Mouse (Mus musculus) fat pad, adult 2 months (tissue): ENCODE measurements around the gene Spp1.

ENCODE experiments used
- DNase-seq: peaks from one replicate; pipeline ENCODE4 v3.0.0-alpha.2; 2011; ENCODE audit warnings: low read depth, low spot score; ENCODE audit errors: extremely low read depth

Spp1 gene

DNA sequence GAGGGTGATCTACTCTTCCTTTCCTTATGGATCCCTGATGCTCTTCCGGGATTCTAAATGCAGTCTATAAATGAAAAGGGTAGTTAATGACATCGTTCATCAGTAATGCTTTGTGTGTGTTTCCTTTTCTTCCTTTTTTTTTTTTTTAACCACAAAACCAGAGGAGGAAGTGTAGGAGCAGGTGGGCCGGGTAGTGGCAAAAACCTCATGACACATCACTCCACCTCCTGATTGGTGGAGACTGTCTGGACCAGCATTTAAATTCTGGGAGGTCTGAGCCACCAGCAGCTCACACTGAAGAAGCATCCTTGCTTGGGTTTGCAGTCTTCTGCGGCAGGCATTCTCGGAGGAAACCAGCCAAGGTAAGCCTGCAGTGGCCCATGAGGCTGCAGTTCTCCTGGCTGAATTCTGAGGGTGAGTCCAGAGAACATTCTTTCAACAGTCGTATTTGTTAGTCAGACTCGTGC lies at the start of gene Spp1:
TSS of gene Spp1 (plus strand) at position 284 of the 467 bp plus-strand sequence.
- no peak for DNase-seq

DNA sequence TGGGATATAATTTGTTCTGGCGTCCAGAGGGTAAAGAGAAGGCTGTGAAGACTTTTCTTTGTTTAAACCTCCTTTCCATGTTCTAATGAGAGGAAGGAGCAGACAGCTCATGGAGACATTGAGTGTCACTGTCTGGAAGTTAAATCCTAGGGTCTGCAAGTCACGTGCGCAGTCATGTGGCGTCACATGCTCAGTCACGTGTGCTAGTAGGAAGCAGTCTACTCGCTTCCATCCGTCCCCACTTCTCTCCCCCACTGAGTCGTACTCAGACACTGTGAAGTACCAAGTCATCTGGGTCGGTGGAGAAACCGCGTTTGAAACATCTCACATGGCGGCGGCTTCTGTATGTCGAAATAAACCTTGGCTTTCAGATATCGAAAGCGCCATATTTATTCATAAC lies 49.4 kb upstream of the Spp1 start:
- DNase-seq = no peak

DNA sequence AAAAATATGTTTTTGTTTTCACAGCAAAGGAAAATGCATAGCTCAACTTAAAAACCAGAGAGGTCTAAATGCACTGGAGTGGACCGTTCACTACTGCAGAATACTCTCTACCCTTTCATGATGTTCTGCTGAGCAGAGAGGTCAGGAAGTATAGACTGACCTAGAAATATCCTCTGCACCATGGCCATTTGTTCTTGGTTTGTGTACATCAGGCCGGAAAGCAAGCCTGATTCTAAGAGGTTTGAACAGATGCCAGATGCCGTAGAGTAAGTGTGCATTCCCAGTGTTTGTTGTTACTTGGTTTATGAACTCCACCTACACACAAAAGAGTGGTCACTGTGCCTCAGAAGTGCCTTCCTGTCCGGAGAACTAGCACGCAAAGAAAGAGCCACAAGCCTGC lies 48.0 kb upstream of the Spp1 start:
- DNase-seq = no peak

DNA sequence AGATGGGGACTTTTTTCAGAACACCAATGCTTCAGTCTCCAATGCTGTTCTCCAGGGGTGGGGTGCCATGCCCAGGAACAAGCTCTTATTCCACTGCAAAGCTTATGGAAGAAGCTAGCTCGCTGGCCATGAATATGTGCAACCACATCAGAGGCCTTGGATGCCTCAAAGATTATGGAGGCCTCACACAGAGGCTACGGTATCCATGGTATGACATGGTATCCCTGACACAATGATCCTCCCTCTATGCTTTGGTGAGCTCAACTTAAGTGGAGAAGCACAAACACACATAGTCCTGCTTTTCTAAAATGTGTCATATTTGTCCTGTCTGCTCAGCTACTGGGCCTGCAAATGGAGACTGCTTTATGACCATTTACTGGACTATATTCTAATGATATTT lies 44.0 kb upstream of the Spp1 start:
- no peak for DNase-seq

DNA sequence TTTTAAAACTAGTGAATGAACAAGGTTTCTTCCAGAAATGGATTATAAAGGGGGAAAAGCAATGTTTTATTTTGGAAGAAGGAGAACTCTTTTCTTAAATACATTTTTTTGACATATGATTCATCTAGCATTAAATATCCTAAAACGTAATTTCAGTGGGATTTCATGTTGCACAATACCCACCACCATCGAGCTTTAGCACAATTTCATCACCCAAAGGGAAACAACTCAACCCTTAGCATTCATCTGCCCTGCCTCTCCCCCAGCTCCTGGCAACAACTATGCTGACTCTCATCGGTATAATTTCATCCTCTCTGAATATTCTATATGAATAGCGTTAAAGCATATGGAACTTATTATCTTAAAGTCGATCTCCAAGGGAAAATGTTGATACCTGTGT lies 42.1 kb upstream of the Spp1 start:
- no peak for DNase-seq

DNA sequence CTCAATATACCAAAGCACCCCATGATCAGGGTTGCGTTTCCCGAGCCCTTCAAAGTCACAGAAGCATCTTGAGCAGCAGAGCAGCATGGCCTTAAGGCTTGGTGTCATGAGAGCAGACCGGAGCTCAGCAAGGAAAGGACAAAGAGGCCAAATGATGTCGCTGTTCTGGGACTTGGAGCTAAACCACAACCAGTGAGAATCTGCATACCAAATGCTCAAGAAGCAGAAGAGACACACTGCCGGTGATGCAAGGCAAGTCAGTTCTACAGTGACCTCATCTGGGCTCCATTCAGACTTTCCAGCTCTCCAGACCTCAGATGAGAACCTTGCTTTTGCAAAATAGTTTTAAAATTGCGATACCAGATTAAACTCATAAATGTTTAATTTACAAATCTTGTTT lies 38.6 kb upstream of the Spp1 start:
- no peak for DNase-seq

DNA sequence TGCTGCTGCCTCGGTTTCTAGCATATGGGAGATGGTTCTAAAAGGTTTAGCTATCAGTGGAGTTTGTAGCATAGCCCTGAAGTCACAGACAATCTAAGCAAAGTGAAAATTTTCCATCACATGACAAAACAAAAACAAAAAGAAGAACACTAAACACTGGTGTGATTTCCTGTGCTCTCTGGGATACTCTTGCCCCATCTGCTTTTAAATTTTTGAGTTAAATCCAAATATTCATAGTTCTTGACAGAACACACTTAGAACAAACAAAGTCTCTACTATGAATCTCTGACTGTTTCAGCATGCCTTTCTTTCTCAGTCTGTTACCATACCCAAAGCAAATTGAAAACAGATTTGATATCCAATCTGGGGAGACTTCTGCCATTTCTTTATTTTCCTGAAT lies 36.9 kb upstream of the Spp1 start:
- DNase-seq = no peak

DNA sequence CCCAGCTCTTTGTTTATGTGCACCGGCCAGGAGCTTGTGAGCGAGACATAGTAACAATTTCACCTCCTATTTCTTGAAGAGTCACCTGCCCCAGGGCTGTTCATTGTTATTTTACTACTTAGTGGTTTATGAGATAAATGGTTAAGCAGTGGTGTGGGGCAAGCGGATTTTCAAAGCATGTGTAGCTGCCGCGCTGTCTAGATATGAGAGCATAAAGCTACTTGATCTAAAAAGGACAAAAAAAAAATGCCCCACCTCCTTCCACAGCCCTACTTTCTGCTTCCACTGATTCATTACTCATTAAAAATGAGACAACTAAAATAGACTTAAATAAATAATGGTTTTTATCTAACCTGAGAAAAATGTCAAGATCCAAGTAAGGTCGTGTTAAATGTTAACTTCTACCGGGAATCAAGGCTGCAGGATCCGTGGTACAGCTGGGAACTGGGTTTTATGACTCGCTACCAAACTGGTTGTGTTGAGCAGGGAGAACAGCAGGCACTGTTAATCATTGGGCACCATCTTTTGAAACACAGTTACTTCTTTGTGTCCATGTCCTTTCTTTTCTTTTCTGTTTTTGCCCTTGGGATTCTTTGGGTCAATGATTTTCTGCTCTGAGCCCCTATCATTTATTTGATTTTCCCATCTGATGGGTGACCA lies 35.5 kb upstream of the Spp1 start:
- no peak for DNase-seq

DNA sequence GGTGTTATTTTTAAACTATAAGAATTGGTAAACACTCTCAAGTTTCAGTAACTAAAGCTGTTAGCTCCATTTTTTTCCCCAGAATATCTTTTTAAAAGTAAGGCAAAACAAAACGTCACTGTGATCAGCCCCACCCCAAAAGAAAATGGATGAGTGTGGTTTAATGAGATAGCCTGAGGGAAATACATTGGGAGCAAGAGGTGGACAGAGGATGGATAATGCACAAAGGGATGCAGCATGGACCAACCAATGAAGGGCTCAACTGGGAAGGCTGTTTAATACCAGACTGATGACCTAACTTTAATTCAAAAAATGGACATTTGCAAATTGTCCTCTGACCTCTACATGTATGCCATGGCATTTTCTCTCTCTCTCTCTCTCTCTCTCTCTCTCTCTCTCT lies 34.9 kb upstream of the Spp1 start:
- no peak for DNase-seq

DNA sequence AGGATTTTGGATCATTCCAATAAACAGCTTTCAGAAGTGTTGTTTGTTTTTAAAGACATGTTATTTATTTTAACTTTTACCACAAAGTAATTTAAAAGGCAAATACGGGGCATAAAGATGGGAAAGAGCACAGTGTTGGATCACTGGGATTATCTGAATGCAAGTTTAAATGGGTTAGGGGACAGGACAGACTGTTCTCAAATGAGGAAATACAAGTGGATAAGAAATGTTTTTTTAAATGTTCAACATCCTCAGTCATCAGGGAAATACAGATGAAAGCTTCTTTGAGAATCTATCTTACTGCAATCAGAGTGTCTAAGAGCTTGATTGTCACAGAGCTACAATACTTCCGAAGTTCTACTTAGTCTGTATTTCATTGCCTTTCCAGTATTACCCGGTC lies 32.3 kb upstream of the Spp1 start:
- no peak for DNase-seq

DNA sequence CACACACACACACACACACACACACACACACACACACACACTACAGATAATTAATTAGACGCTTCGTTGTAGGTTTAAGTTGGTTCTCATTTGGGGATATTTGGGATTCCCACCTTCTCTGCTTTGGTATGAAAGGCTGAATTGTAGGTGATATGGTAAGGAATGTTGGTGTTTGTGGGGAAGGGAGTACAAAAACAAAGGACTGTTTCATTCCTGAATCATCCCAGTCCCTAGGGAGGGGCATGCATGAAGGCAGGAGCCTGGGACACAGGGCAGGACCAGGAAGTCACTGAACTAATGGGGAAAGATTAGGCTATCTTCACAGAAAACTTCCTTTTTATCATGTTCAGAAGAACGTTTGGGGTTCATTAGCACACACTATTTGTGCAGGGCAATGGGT lies 31.6 kb upstream of the Spp1 start:
- DNase-seq = no peak

DNA sequence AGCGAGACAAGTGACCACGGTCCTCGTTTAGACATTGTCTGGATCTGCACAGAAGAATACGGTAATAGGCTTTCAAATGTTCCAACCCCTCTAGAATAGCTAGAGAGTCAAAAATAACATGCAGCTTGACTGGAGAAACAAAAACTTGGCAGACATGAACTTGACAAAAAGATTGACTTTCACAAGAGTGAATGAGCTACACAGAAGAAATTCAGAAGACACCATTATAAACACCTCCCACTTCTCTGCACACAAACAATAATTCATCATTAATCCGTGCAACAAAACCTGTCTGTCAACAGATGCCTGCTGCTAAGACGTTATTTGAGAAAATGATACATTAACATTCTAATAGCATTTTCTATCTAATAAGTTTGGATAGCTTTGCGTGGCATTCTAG lies 30.4 kb upstream of the Spp1 start:
- no peak for DNase-seq

DNA sequence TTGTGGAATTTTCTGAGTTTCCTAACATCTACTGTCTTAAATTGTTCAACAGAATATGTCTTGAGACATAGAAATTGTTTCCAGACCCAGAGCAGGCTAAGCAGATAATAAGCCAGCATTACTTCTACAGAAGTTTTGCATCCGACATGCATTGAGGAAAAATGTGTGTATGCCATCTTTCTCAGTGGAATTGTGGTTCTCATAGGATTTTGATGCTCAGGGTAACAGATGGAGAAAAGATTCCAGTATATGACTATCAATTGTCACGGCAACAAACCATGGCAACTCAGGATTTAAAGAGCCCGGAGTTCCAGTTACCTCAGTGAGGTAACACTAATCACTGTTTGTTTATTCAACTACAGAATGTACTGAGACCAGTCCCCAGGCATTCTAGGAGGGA lies 29.9 kb upstream of the Spp1 start:
- no peak for DNase-seq

DNA sequence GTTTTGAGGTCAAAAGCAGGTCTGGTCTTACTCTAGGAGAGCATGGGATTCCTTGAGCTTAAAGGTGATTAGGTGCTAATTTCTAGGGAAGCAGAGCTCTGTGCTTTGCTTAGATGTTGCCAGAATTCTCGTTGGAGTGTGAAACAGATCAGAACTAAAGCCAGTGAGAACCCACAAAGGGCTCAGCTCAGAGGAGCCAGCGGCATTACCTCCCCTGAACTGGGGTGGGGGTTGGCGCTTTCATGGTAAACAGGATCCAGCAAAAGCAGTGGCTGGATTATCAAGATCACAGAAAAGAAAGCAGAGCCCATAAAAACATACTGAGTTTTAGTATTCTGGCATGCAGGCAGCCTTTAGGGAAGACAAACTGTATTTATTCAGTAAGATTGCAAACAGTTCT lies 28.2 kb upstream of the Spp1 start:
- DNase-seq = no peak

DNA sequence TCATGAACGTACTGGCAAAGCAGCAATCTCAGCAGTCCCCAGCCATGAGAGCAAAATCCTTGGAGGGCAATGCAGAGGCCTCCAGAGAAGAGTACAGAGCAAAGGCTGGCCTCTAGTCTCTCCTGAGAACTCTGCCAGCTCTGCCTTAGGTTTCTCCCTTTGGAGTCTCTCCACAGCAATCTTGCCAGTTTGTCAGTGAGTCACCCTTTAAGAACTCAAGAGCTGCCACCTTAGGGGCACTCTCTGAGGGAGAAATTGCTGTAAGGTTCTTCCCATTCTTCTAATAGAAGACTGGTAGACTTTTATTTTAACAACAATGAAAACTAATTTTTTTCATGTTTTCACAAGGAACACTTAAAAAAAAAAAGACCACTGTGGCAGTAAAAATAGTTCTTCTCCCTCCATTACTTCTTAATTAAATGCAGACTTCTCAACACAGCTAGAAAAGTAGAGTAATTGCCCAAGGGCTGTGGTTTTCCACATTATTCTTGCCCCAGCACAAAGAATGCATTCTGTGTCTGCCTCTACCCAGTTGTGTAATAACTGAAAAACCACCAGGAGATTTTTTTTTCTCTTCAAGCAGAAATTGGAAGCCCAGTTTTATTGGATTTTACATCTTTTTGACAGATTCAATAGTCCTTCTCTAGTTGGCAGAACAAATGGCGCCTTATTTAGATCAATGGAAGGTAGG lies 27.2 kb upstream of the Spp1 start:
- no peak for DNase-seq

DNA sequence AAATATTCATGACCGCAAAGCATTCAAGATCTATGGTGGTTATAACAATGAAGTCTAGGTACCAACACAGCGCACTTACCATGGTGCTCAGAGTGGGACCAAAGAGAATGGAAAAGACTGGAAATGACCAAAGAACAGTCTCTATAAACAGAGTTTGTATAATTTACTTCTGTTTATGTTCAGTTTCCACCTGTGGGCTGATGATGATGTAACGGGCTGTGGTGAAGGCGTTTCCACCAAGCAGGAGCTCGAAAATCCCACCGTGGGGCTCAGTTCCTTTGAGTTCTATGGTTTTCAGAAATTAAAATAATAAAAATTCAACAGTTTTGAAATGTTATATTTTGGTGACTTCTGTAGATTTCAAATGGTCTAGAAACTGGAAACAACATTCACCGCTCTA lies 26.4 kb upstream of the Spp1 start:
- DNase-seq = no peak

DNA sequence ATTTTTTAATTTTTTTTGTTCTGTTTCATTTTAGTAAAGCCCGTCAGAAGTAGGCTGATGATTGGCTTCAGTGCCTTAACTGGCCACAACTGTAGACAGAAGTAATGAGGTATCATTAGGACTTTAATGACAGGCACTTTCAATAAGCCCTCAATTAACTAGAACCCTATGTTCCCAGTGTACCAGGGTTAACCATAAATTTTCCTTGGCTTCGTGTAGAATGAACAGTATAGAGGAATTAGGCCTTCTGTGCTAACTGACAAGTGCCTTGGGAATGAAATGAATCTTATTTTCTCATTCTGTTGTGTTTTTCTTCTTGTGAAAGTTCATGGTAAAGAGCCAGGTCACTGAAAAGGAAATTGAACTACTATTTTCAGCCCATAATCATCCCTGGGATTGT lies 18.9 kb upstream of the Spp1 start:
- no peak for DNase-seq

DNA sequence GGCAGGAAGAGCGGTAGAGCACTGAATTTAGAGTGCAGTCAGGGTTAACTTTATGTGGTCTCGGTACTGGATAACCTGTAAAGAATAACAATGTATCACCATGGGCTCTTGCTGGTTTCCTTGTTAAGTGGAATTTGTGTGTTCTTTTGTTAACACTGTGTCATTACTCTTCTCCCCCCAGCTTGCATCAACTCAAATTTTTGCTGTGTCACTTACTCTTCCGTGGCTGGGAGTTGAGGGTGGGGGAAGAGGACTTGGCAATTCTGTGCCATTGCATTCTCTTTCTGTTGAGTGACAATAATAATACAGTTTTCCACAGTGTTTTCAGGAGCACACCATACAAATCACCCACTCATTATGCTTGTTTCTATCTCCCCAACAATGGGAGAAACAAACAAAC lies 17.9 kb upstream of the Spp1 start:
- DNase-seq = no peak

DNA sequence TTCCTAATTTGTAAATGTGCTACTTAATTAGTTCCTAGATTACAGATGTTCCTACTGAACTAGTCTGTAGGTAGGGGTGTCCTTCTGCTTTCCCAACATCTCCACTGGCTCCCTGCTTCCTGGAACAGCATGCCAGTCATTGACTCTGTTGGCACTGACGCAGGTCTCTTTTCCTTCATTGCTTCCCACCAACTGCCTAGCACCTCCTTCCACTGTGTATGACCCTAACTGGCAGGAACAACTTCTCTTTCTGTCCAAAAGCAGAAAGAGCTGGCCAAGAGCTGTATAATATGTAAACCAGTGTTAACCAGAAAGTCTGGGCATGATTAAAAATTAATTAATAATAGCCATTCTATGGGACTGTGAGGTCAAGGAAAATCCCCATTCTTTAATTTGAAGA lies 17.2 kb upstream of the Spp1 start:
- DNase-seq = no peak

DNA sequence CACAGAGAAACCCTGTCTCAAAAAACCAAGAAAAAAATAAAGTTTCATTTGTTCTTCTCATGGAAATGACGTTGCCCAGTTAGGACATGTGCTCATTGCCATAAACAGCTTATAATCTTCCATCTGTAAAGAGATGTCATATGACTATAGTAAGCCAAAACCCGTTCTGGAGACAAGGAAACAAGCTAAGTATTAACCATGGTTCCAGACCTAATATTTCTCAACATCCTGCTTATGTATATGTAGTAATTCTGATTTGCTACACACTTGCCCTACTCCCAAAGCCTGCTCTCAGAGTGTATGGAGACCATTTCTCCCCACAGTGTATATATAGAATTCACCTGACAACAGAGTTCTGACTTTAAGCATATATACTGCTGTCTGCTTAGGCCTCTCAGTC lies 12.9 kb upstream of the Spp1 start:
- no peak for DNase-seq

DNA sequence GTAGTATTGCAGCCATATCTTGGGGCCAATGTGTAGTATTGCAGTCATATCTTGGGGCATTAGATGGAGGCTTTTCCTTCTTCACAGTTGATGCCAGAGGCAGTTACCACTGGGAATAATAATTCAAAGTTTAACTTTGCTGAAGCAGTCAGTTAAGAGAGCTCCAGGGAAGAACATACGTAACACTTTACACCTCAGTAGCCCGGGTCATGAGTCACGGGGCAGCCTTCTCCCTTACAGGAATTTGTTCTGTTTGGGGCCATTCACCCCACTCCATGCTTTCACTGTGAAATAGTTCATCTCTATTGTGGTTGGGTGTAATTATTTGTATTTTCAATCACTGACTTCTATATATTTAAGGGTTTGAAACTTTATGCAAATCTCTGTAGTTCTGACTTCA lies 11.1 kb upstream of the Spp1 start:
- no peak for DNase-seq

DNA sequence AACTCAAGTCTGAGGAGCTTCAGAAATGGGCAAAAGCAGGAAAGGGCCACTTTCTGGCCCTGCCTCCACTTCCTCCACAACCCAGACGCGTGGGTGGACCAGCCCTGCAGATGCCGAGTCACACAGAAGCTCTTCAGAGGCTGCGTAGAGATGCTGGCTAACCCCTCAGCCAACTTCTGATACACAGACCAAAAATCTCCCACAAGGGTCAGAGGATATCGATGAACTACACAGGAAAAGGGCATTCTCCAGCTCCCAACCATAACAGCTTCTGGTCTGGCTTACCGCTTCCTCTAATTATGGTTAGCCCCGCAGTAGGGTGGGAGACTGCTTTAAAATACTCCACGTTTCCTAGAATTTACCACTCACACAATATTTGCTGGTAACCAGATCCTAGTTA lies 9.0 kb upstream of the Spp1 start:
- no peak for DNase-seq

DNA sequence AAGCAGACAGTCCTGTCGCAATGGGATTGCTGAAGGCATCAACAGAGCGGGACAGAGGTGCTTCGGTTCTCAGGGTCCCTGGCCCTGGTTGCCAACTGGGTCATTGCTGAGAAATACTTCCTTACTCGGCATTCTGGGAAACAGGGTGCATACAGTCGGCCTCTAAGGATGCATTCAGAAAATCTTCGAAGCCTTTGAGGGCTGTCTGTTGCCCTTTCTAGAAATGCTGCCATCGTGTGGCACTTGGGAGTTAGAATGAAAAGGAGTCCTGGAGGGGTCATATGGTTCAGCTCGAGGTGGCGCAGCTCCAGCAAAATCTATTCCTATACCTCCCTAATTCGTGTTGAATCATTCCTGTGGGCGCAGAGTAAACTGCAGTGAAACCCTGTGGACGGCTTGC lies 2.0 kb upstream of the Spp1 start:
- no peak for DNase-seq
